Mouse (Mus musculus) embryonic fibroblast, embryonic 13.5 days (primary cell): ENCODE results near the gene Rabgef1.

Source experiments
- CTCF ChIP-seq: IDR thresholded peaks from 2 replicates; pipeline ENCODE4 v1.5.1; 2011; ENCODE audit warnings: mild to moderate bottlenecking, control low read depth, low read length, moderate library complexity, borderline replicate concordance; ENCODE audit not compliant: insufficient read depth
- POLR2A ChIP-seq: IDR thresholded peaks from 2 replicates; pipeline ENCODE4 v1.6.1; 2011; ENCODE audit warnings: low read depth, mild to moderate bottlenecking, control low read depth, low read length, moderate library complexity

GRCm38 (mm10) chr5:130182541-130182821, 10.9 kb downstream of the Rabgef1 start:
- TF ChIP-seq POLR2A (no peak), CTCF (no peak)
